Mouse (Mus musculus) gastrocnemius, adult 2 months (tissue): ENCODE results near the gene Grm8. TPM values are rescaled to one million over a fixed set of nuclear protein-coding genes. Genes with fewer than 3 reads are reported as not detected.

Experiments used
- DNase-seq: peaks from one replicate; pipeline ENCODE4 v3.0.0; 2022
- H3K27ac ChIP-seq: fragments of 200-600 bp; 2 replicates; pipeline ENCODE4 v1.8.1; 2022; ENCODE audit warnings: mild to moderate bottlenecking
- H3K4me3 ChIP-seq: fragments of 200-600 bp; 2 replicates; pipeline ENCODE4 v1.8.1; 2022; ENCODE audit warnings: mild to moderate bottlenecking, moderate library complexity
- CTCF ChIP-seq: fragments of 200-600 bp; IDR thresholded peaks from 2 replicates; pipeline ENCODE4 v1.8.1; 2022; ENCODE audit warnings: antibody characterized with exemption, mild to moderate bottlenecking, moderate library complexity
- intact Hi-C: fragments of 180-260 bp; cut with DNase I; formaldehyde crosslinking; loops from one replicate; pipeline ENCODE4 v1.15.1; 2025
- total RNA-seq, 2 experiments: library from RNA; stranded (reverse); gene quantifications; 2 replicates each; pipeline ENCODE4 v1.2.3; 2021

The Grm8 gene
- total RNA-seq, 2 experiments from 2014 or later, result 0.20 to 0.36 TPM

DNA sequence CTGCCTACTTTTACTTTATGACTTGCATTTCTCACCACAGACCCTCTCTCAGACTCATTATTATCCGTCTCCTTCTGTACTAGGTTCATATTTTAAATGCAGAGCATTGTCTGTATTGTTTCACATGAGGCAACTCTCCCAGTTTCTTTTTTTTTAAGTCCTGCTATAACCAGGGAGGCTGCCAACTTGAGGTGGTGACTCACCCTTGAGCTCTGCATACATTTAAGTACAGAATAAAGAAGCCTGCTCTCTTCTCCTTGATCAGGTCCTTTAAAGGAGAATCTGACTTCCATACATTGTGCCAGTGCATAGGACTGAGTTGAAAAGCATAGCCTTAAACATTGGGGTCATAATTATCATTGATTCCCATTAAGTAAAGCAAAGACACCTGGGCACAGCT, 488.5 kb downstream of the Grm8 start:
- no peak for DNase-seq
- Histone ChIP-seq H3K4me3 (no peak overlapping the region), H3K27ac (no peak overlapping the region)
- no peak for TF ChIP-seq CTCF
- intact Hi-C loops, result no loop called here

DNA sequence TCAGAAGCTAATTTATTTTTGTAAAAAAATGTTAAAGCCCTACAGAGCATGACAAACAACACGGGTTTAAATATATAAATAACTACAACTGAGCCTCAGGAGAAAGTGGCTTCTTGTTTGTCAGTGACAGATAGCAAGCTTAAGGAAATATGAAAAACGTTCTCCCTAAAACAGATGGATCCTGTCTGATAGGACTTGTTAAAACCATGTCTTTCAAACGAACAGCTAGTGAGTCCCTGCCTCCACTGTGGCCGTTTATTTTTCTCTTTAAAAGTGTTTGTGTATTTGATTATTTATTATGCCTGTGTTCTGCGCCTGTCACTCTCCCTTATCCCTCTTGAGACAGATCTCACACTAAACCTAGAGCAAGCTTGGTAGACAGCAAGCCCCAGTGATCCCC, 489.9 kb downstream of the Grm8 start:
- no peak overlapping the region for H3K27ac ChIP-seq
- TF ChIP-seq CTCF, result no peak
- intact Hi-C loops, result no loop called here
- DNase-seq, result no peak
- H3K4me3 ChIP-seq, result no peak overlapping the region

DNA sequence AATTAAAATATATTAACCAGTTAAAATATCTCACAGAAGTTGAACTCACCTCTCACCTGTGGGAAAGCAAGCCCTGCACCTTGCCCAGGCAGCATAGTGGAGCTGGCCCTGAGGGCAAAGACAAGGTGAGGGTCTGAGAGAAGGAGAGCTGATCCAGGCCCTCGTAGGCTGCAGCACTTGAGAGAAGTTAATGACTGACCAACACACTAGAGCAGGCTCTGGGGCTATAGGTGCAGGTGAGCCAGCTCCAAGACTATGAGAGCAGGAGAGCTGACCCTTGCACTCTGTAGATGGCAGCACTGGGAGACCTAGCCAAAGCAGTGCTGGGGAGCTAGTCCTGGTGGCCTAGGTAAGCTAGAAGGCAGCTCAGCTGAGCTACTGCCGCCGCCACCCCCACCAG, 499.1 kb downstream of the Grm8 start:
- no peak for DNase-seq
- TF ChIP-seq CTCF, result no peak
- intact Hi-C loops, result no loop called here
- H3K27ac ChIP-seq, result no peak overlapping the region
- H3K4me3 ChIP-seq, result no peak overlapping the region

DNA sequence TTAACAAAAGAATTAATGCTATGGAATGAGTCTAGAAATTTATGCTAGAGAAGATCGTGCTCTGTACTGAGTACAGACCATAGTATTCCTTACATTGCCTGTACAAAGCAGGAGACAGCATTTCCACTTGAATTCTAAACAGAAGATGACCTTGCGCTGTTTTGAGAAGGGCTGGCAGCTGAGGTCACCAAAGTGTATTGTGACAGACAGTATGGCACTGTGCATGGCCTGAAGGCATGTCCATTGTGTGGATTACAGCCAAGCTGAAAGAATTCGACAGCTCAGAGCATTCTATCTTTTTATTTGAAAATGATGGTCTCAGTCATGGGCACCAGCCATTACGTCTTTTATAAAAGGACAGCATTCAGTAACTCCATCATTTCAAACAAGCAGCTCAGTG, 517.5 kb downstream of the Grm8 start:
- no peak overlapping the region for H3K27ac ChIP-seq
- no peak for TF ChIP-seq CTCF
- no peak for DNase-seq
- intact Hi-C loops, result no loop called here
- no peak overlapping the region for H3K4me3 ChIP-seq

DNA sequence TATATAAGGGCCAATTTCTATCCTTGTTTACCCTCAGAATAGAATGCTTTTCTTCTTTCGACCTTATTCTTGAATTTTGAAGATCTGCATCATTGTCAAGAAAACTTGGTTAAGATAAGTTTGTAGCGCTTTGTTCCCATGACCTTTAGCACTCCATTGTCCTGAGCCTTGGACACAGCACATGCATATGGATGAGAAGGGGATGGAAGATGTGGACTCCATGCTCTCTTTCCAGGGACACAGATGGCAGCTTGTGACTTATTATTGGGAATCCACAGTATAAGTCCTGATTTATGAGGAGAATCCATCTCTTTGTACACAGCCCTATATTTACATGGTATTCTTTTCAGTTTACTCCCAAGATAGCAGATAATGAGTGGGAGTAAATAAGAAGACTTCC, 554.5 kb downstream of the Grm8 start:
- no peak for DNase-seq
- Histone ChIP-seq H3K27ac (no peak overlapping the region), H3K4me3 (no peak overlapping the region)
- intact Hi-C loops, result no loop called here
- no peak for TF ChIP-seq CTCF

DNA sequence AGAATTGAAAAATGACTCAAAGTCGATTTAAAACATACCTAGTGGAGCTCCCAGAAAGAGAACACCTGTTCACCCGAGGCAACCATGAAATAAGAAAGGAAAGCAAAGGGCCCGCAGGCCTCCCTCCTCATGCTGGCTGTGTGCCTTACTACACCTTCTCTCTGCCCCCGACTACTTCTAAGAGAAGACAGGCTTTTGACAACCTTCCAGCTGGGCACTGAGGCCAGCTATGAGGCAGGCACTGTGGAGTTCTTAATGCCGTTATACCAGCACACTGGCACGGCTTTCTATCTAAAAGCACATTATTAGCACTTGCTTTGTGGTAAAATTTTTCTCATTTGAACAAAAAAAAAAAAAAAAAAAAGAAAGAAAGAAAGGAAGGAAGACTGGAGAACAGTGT, 589.5 kb downstream of the Grm8 start:
- TF ChIP-seq CTCF, result no peak
- no peak overlapping the region for H3K27ac ChIP-seq
- no peak for DNase-seq
- intact Hi-C loops, result no loop called here
- no peak overlapping the region for H3K4me3 ChIP-seq

DNA sequence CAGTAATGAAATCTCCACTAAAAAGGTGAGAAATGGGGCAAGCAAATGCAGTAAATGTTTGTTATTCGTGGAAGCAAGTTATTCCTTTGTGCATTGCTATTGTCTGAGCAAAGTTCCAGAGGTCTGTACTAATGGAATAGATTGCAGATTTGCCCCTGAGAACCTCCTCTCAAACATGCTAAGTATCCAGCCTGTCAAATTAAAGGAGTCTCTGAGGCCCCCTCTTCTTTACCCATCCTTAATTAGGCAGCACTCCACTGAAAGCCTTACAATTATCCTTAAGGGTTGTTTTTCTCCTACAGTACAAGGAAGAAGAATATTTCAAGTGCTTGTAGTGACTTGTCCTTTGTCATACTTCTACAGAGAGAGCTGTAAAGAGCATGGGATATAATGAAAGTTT, 617.4 kb downstream of the Grm8 start:
- DNase-seq, result no peak
- Histone ChIP-seq H3K27ac (no peak overlapping the region), H3K4me3 (no peak overlapping the region)
- intact Hi-C loops, result no loop called here
- no peak for TF ChIP-seq CTCF

DNA sequence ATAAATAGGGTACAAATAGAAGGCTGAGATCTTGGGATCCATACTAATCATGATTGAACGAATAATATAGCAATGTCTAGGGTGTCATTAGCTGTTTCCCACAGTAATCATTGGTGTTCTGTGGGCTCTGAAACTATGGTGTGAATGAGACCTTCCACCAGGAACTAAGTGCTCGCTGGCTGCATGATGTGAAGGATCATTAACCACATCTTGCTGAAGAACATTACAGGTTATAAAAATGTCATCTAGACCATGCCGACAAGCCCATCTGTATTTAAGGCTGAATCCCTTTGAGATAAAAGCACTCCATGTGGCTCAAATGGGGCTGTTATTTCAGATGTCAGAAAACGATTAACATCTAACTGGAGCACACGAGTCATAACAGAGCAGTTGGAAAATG, 674.0 kb downstream of the Grm8 start:
- intact Hi-C loops, result no loop called here
- TF ChIP-seq CTCF, result no peak
- Histone ChIP-seq H3K27ac (no peak overlapping the region), H3K4me3 (no peak overlapping the region)
- DNase-seq, result no peak

DNA sequence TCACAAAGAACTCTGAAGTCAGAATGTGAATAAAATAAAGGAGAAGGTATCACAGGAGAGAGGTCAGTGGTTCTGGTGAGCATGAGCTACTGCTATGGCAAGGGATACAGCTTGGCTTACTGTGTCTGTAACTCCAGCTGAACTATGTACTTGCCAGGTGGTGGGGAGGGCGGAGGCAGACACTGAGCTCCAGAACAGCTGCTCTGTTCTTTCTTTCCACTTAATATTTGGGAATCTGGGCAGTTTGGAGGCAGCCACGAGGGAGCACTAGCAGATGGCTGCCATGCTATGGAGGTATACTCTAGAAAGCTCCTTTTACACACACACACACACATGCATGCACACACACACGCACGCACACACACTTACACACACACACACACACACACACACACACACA, 726.5 kb downstream of the Grm8 start:
- intact Hi-C loops, result no loop called here
- Histone ChIP-seq H3K27ac (no peak overlapping the region), H3K4me3 (no peak overlapping the region)
- DNase-seq, result peak; percentile 12
- TF ChIP-seq CTCF, result no peak

DNA sequence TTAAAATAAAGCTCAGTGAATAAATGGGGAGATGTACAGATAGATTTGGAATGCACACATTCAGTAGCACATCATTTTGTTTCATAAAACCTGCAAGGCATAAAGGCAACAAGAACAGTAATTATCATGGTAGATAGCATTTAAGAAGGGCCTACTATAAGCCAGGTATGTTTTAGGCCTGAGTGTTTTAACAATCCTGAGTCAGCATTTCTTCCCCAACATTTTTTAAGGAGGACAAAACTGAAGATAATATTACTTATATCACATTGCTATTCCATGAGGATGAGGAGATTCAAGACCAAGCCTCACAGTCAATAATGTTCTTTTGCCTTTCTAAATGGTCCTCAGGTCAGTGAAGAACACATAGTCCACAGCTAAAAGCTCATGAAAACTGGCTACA, 762.6 kb downstream of the Grm8 start:
- no peak for TF ChIP-seq CTCF
- intact Hi-C loops, result no loop called here
- no peak for DNase-seq

DNA sequence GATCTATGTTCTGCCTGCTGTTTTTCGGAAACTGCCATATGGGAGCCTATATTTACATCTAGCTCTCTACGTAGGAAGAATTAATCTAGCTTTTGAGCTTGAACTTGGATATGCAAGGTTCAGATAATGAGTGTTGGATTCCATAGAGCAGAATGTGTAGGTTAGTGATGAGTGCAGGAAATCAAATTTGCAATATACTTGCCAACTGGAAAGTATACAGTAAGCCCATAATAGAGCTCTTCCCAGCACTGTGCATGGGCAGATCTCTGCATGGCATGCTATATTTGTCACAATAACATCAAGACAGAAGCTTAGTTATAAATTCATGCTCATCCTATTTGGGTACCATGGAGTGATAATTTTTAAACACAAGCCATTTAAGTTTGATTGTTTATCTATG, 763.9 kb downstream of the Grm8 start:
- DNase-seq, result no peak
- no peak overlapping the region for H3K27ac ChIP-seq
- no peak for TF ChIP-seq CTCF
- H3K4me3 ChIP-seq, result no peak overlapping the region
- intact Hi-C loops, result no loop called here

More for the DNA sequence above, 762.6 kb downstream of the Grm8 start:
- no peak overlapping the region for H3K4me3 ChIP-seq
- H3K27ac ChIP-seq, result no peak overlapping the region

DNA sequence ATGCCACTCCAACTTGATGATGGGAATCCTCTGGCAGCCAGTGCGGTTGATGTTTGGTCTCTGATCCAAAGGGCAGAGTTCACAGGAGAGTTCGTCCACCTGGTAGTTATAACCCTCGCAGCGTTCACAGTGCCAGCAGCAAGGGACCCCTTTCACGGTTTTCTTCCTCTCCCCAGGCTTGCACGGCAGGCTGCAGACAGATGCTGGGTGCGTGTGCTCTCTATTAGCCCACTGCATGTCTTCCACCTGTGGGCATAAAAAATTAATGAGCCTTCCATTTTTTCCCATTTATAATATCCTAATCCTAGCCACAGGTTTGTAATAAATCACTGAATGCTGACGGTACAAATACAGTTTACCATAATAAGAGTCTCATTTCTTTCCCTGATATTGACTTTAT, 771.2 kb downstream of the Grm8 start:
- intact Hi-C loops, result no loop called here
- H3K4me3 ChIP-seq, result no peak overlapping the region

DNA sequence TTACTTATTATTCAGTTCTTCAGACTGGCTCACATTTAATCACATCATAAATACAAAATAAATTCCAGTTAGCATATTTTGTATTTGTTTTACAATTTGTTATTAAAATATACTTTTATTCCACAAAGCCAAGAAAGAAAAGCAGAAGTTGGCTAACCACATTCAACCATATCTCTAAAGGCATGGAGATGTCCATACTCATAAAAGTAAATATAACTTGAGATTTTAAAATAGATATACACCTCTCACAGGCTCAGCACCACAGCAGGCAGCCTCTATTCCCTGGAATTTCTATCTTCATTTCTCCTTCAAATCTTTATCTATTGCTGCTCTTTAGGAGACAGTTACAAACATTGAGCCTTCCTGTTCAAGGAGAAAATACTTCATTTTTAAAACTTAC, 774.5 kb downstream of the Grm8 start:
- intact Hi-C loops, result no loop called here
- no peak for TF ChIP-seq CTCF

More for the DNA sequence above, 771.2 kb downstream of the Grm8 start:
- no peak overlapping the region for H3K27ac ChIP-seq
- TF ChIP-seq CTCF, result no peak
- no peak for DNase-seq

DNA sequence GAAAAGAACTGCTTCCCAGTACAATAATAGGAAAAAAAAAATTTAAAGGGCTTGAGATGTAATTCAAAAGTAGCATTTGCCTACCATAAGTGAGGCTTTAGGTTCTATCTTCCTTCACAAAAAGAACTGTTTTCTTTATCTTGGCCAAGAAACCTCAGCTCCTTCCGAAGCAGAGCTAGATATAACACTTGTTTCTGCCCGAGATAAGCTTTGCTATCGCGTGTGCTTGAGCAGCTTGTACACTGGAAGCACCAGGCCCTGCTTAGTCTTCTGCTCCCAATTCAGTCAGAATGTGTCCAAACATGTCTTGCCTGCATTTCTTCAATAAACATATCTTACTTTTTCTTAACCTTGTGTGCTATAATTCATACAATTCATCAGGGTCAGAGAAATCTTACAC, 783.8 kb downstream of the Grm8 start:
- H3K4me3 ChIP-seq, result no peak overlapping the region
- intact Hi-C loops, result no loop called here
- no peak for TF ChIP-seq CTCF
- no peak for DNase-seq
- no peak overlapping the region for H3K27ac ChIP-seq

More for the DNA sequence above, 774.5 kb downstream of the Grm8 start:
- no peak overlapping the region for H3K27ac ChIP-seq
- no peak overlapping the region for H3K4me3 ChIP-seq
- DNase-seq, result no peak

DNA sequence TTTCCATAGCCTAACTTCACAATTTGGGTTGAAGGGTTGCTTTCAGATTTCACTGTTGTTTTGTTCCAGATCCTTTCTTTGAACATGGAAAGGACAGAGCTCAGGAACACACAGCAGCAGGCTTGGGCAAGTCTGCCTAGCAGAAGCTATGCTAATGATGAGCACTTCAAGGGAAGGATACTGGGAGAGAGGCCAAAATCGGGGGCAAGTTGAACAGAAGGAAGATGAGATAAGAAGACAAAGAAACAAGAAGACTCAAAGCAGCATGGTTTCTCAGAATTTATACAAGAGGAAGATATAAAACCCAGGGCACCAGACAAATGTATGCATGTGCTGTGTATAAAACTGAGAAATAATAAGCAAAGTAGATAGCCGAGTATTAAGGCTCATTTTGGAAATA, 786.7 kb downstream of the Grm8 start:
- DNase-seq, result no peak
- intact Hi-C loops, result no loop called here

More for the DNA sequence above, 786.7 kb downstream of the Grm8 start:
- no peak for TF ChIP-seq CTCF
- no peak overlapping the region for H3K27ac ChIP-seq
- no peak overlapping the region for H3K4me3 ChIP-seq
